In genomic region chr5:24611366-24612301, GRCm38 (mm10) we compare ENCODE assay signal across 9 mouse cellular contexts. TPM values are rescaled to one million over a fixed set of nuclear protein-coding genes. Genes with fewer than 3 reads are reported as not detected.
DNase-seq lines count a peak whose midpoint lies in the region; ATAC-seq lines count a peak whose summit lies in the region.
"Had no signal": no experiment of that assay in that cellular context is flagged by ENCODE, and none has a peak within 500 bp of the region (broad histone marks: within the 10 kb centered on the region; RNA-seq: fewer than 3 reads in every experiment).

No protein-coding gene starts in this region.

- no peaks in the 10 kb centered on the region for H3K9me3 ChIP-seq in limb, embryonic 12.5 days
- no peaks in the 10 kb centered on the region for H3K9me3 ChIP-seq in limb, embryonic 10.5 days (replicated peaks)
- H3K9me3 ChIP-seq in forebrain, embryonic 14.5 days (replicated peaks; ENCODE audit: control insufficient read depth, low read length) = no peaks in the 10 kb centered on the region
- no peaks in the 10 kb centered on the region for H3K9me3 ChIP-seq in kidney, embryonic 15.5 days (replicated peaks)

- peaks cover 12% of the 10 kb centered on the region for H3K4me1 ChIP-seq in limb, embryonic 12.5 days (replicated peaks)
- H3K4me1 ChIP-seq in limb, embryonic 10.5 days = peaks cover 17% of the 10 kb centered on the region
- peaks cover 25% of the 10 kb centered on the region for H3K4me1 ChIP-seq in forebrain, embryonic 14.5 days (ENCODE audit: control insufficient read depth, insufficient read depth, low read length)
- H3K4me1 ChIP-seq in kidney, embryonic 15.5 days = peaks cover 22% of the 10 kb centered on the region

- no peaks in the 10 kb centered on the region for H3K36me3 ChIP-seq in limb, embryonic 12.5 days
- no peaks in the 10 kb centered on the region for H3K36me3 ChIP-seq in limb, embryonic 10.5 days
- no peaks in the 10 kb centered on the region for H3K36me3 ChIP-seq in forebrain, embryonic 14.5 days (ENCODE audit: control insufficient read depth, insufficient read depth, low read length)
- H3K36me3 ChIP-seq in kidney, embryonic 15.5 days = no peaks in the 10 kb centered on the region

- 50% methylated on average over 7 of the region's 7 CpGs for WGBS in limb, embryonic 12.5 days
- 66% methylated on average over 7 of the region's 7 CpGs for WGBS in limb, embryonic 10.5 days
- 20% methylated on average over 7 of the region's 7 CpGs for WGBS in forebrain, embryonic 14.5 days
- WGBS in kidney, embryonic 15.5 days = 54% methylated on average over 7 of the region's 7 CpGs

- peaks cover 7% of the 10 kb centered on the region for H3K27me3 ChIP-seq in limb, embryonic 12.5 days
- H3K27me3 ChIP-seq in limb, embryonic 10.5 days (ENCODE audit: low read depth, poor library complexity, severe bottlenecking) = peaks cover 30% of the 10 kb centered on the region
- H3K27me3 ChIP-seq in forebrain, embryonic 14.5 days (replicated peaks; ENCODE audit: control insufficient read depth, insufficient read depth, low read length) = no peaks in the 10 kb centered on the region
- H3K27me3 ChIP-seq in kidney, embryonic 15.5 days = no peaks in the 10 kb centered on the region; the same call in 1 of the 2 replicates

- H3K27ac ChIP-seq in limb, embryonic 12.5 days = no peak overlapping the region
- no peak overlapping the region for H3K27ac ChIP-seq in limb, embryonic 10.5 days
- H3K27ac ChIP-seq in forebrain, embryonic 14.5 days (ENCODE audit: low read depth, low read length) = peak overlapping the region; percentile 70
- H3K27ac ChIP-seq in kidney, embryonic 15.5 days = no peak overlapping the region

- H3K4me3 ChIP-seq in limb, embryonic 12.5 days (replicated peaks) = no peak overlapping the region
- no peak overlapping the region for H3K4me3 ChIP-seq in limb, embryonic 10.5 days
- no peak overlapping the region for H3K4me3 ChIP-seq in forebrain, embryonic 14.5 days (ENCODE audit: low read depth, low read length)
- no peak overlapping the region for H3K4me3 ChIP-seq in kidney, embryonic 15.5 days (replicated peaks)
- H3K4me3 ChIP-seq: erythroblast, embryonic 14.5 days had no signal

- DNase-seq in limb, embryonic 10.5 days (ENCODE audit: low spot score) = no peak
- DNase-seq in brain, adult 2 months (ENCODE audit: low read depth, low spot score) = peak; percentile 87
- peak; percentile 92 for DNase-seq in forebrain, embryonic 14.5 days (ENCODE audit: low spot score)
- DNase-seq in thymus, postnatal 36 days = no peak
- no peak for DNase-seq in testis, postnatal 10 days (ENCODE audit: low spot score)
- no peak for DNase-seq in urinary bladder, postnatal 25 days (ENCODE audit: low spot score)

- peak; percentile 35; the same call in 1 of the 2 replicates for ATAC-seq in limb, embryonic 12.5 days (ENCODE audit: insufficient number of reproducible peaks, insufficient read depth, low FRiP score, low TSS enrichment, low read depth)
- ATAC-seq in forebrain, embryonic 14.5 days = peak; percentile 91
- peak; percentile 41; the same call in 1 of the 2 replicates for ATAC-seq in kidney, embryonic 15.5 days (replicated peaks; ENCODE audit: low FRiP score)

- no peak overlapping the region for H3K9ac ChIP-seq in limb, embryonic 12.5 days (replicated peaks)
- H3K9ac ChIP-seq in forebrain, embryonic 14.5 days (ENCODE audit: low read length) = 0 out of 2 replicates have a peak overlapping the region, but pooled peaks have one; percentile 5
- H3K9ac ChIP-seq in kidney, embryonic 15.5 days = no peak overlapping the region

- H3K4me2 ChIP-seq in limb, embryonic 12.5 days = no peak overlapping the region
- H3K4me2 ChIP-seq in forebrain, embryonic 14.5 days (ENCODE audit: low read length) = 0 out of 2 replicates have a peak overlapping the region, but pooled peaks have one; percentile 9
- H3K4me2 ChIP-seq in kidney, embryonic 15.5 days = no peak overlapping the region

RNA-seq across cellular contexts. Expression of gene Smarcd3, which starts 12.6 kb away (rescaled TPM):
- polyA plus RNA-seq in limb, embryonic 12.5 days (2016; fragmentation: Nextera tagmentation; extraction: Ambion mirVana) = 68.5 and 72.6 TPM in 2 replicates
- 21.5 and 34.3 TPM in 2 replicates for polyA plus RNA-seq in limb, embryonic 10.5 days (2016; fragmentation: Nextera tagmentation; extraction: Ambion mirVana)
- 170 and 177 TPM in 2 replicates for polyA plus RNA-seq in forebrain, embryonic 14.5 days (2014; fragmentation: Nextera tagmentation; extraction: Ambion mirVana)
- polyA plus RNA-seq in kidney, embryonic 15.5 days (2015; fragmentation: Nextera tagmentation; extraction: Ambion mirVana) = 26.5 and 33.4 TPM in 2 replicates
- polyA plus RNA-seq: erythroblast, embryonic 14.5 days had no signal

RNA-seq across cellular contexts. Expression of gene Chpf2, which starts 25.1 kb away (rescaled TPM):
- 20.1 and 24.0 TPM in 2 replicates for polyA plus RNA-seq in limb, embryonic 12.5 days (2016; fragmentation: Nextera tagmentation; extraction: Ambion mirVana)
- 15.1 and 19.0 TPM in 2 replicates for polyA plus RNA-seq in limb, embryonic 10.5 days (2016; fragmentation: Nextera tagmentation; extraction: Ambion mirVana)
- polyA plus RNA-seq in forebrain, embryonic 14.5 days (2014; fragmentation: Nextera tagmentation; extraction: Ambion mirVana) = 10.6 and 13.8 TPM in 2 replicates
- 23.2 and 24.7 TPM in 2 replicates for polyA plus RNA-seq in kidney, embryonic 15.5 days (2015; fragmentation: Nextera tagmentation; extraction: Ambion mirVana)

RNA-seq across cellular contexts. Expression of gene Abcf2, which starts 34.4 kb away (rescaled TPM):
- 131 and 134 TPM in 2 replicates for polyA plus RNA-seq in limb, embryonic 12.5 days (2016; fragmentation: Nextera tagmentation; extraction: Ambion mirVana)
- 177 and 197 TPM in 2 replicates for polyA plus RNA-seq in limb, embryonic 10.5 days (2016; fragmentation: Nextera tagmentation; extraction: Ambion mirVana)
- polyA plus RNA-seq in forebrain, embryonic 14.5 days (2014; fragmentation: Nextera tagmentation; extraction: Ambion mirVana) = 111 and 112 TPM in 2 replicates
- polyA plus RNA-seq in kidney, embryonic 15.5 days (2015; fragmentation: Nextera tagmentation; extraction: Ambion mirVana) = 118 TPM in 2 replicates

RNA-seq across cellular contexts. Expression of gene 4931409K22Rik, which starts 55.0 kb away (rescaled TPM):
- polyA plus RNA-seq in limb, embryonic 12.5 days (2016; fragmentation: Nextera tagmentation; extraction: Ambion mirVana) = 0.06 and 0.19 TPM in 2 replicates
- 0.05 TPM in 1 of 2 replicates, not detected in the other for polyA plus RNA-seq in limb, embryonic 10.5 days (2016; fragmentation: Nextera tagmentation; extraction: Ambion mirVana)
- 0.06 and 0.09 TPM in 2 replicates for polyA plus RNA-seq in forebrain, embryonic 14.5 days (2014; fragmentation: Nextera tagmentation; extraction: Ambion mirVana)
- polyA plus RNA-seq in kidney, embryonic 15.5 days (2015; fragmentation: Nextera tagmentation; extraction: Ambion mirVana) = 0.23 TPM in 2 replicates
- polyA plus RNA-seq: erythroblast, embryonic 14.5 days had no signal

Comparison
In these comparisons a context has a peak if more than half of its experiments do, and no peak if none do; other contexts are left out.
1. ATAC-seq: peak in every context shown above with its lines; median percentile 91 in forebrain, embryonic 14.5 days; 41 in kidney, embryonic 15.5 days; 35 in limb, embryonic 12.5 days.
2. DNase-seq: peak in brain, adult 2 months (single experiment) and forebrain, embryonic 14.5 days (single experiment); none in limb, embryonic 10.5 days (single experiment), thymus, postnatal 36 days (0 of 2), testis, postnatal 10 days (single experiment) and urinary bladder, postnatal 25 days (single experiment).